Mouse (Mus musculus): ENCODE measurements at regions not wholly inside any gene's neighbourhood (a gene's known extent, or its start where the extent isn't known, plus 50 kb on each side); places are given as distances from the start of the nearest gene placed in this dataset.

DNA sequence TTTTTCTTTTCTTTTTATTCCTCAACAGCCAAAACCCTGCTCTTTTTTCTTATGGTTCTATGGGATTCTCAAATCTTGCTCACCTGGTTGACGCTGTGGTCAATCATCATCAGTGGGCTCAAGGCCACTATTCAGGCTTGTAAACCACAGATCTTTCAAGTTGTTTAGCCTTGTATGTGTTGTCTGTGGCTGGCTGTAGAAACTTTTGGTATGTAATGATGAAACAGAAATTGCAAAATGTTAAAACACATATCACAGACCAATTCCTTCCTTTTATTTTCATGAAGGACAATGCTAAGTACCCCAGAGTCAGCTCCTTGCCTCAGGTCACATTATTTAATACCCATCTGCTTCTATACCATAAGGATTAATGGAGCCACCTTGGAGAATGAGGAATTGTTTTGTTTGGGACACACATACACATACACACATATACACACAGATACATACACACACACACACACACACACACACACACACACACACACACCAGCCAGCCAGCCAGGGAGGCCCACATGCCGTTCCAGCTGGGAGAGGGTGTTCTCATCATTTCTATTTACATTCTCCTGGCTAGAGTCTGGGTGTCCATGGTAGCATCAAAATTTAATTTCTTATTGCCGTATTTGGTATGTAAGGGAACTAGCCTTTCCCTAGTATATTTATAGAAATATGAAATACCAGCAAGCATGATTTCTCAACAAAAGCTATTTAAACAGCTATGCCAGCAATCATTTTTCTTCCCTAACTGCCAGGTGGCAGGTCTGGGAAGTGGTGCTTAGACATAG is 52.7 kb upstream of the Rab32 start:
- TF ChIP-seq POLR2A (IDR thresholded peaks at IDR 0.05; ENCODE audit: insufficient read depth, low read depth, low read length) (no peak), CTCF (IDR thresholded peaks at IDR 0.05; ENCODE audit: insufficient read depth, low read depth, low read length) (no peak)

Data from olfactory bulb, adult 2 months (tissue).